8 mouse cellular contexts compared by ENCODE assay signal in the genomic region with DNA sequence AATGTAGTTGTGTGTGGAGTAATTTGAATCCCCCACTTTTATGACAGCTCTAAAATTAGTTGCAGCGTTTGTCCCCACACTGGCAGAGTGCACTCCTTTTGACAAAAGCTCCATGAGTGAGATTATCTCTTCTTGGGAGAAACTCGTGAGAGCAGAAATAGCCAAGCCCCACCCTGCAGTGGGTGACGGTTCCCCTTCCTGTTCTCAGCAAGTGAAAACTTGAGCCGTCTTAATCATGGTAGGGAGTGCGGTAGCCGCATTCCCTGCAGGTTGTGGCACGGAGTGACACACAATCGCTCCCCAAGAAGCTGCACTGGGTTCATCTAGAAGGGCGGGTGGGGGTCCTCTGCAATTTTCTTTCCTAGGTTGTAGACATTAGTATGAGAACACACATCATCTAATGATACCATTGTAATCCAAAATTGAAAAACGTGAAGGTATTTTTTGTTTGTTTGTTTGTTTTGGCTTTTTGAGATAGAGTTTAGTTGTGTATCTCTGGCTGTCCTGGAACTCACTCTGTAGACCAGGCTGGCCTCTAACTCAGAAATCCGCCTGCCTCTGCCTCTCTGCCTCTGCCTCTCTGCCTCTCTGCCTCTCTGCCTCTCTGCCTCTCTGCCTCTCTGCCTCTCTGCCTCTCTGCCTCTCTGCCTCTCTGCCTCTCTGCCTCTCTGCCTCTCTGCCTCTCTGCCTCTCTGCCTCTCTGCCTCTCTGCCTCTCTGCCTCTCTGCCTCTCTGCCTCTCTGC. TPM values are rescaled to one million over a fixed set of nuclear protein-coding genes. Genes with fewer than 3 reads are reported as not detected.
DNase-seq lines count a peak whose midpoint lies in the region; ATAC-seq and TF ChIP-seq lines count a peak whose summit lies in the region.
"Not testable (repeated sequence)": the region's sequence is repeated elsewhere in the genome, so short reads cannot be mapped to it uniquely, and the experiment has no call there.

No protein-coding gene starts in this region.

- peak overlapping the region; percentile 87 for H3K4me2 ChIP-seq in CH12.LX (ENCODE audit: insufficient read depth, low read depth, poor library complexity, severe bottlenecking)
- H3K4me2 ChIP-seq in liver, postnatal 0 days (ENCODE audit: low read depth, low read length), result peak overlapping the region; percentile 59
- peak overlapping the region; percentile 4; the same call in 1 of the 2 replicates for H3K4me2 ChIP-seq in stomach, postnatal 0 days (replicated peaks; ENCODE audit: low read depth)

- WGBS in liver, postnatal 0 days (ENCODE audit: insufficient replicate concordance), result 27% methylated on average over 11 of the region's 11 CpGs
- 46% methylated on average over 11 of the region's 11 CpGs for WGBS in stomach, postnatal 0 days

- TF ChIP-seq CTCF in CH12.LX (conservative IDR thresholded peaks at IDR 0.05 in 1 of 2, IDR thresholded peaks at IDR 0.05 in 1 of 2; ENCODE audit: low read depth in 2 of 2, low read length in 2 of 2); liver, postnatal 0 days (IDR thresholded peaks at IDR 0.05; ENCODE audit: low read depth); stomach, postnatal 0 days (IDR thresholded peaks at IDR 0.05; ENCODE audit: low read depth): not testable (repeated sequence)

- not testable (repeated sequence) for DNase-seq in CH12.LX (ENCODE audit: extremely low read depth); stomach, postnatal 0 days (ENCODE audit: low spot score)
- DNase-seq in brain, adult 2 months (ENCODE audit: low read depth, low spot score), result peak; percentile 36
- DNase-seq in gastrocnemius, postnatal 10 days, result peak; percentile 18
- peak; percentile 45 to 55 for DNase-seq in heart, postnatal 14 days
- DNase-seq in kidney, postnatal 36 days, result peak; percentile 52 to 55
- peak; percentile 43 for DNase-seq in liver, postnatal 0 days

- not testable (repeated sequence) for H3K4me3 ChIP-seq in CH12.LX (replicated peaks in 1 of 3; ENCODE audit: low read depth in 2 of 3, low read length in 2 of 3, poor library complexity in 1 of 3); stomach, postnatal 0 days (ENCODE audit: low read depth, low read length)
- peak overlapping the region; percentile 14 for H3K4me3 ChIP-seq in liver, postnatal 0 days (ENCODE audit: low read depth, low read length)

- ATAC-seq in liver, postnatal 0 days, result peak; percentile 60
- peak; percentile 63; the same call in 1 of the 2 replicates for ATAC-seq in monocyte, adult 5-6 weeks (replicated peaks; ENCODE audit: insufficient number of reproducible peaks, low FRiP score, low TSS enrichment, poor library complexity, severe bottlenecking)
- ATAC-seq in stomach, postnatal 0 days (ENCODE audit: low FRiP score, low TSS enrichment), result not testable (repeated sequence)

- TF ChIP-seq RAD21 in CH12.LX (IDR thresholded peaks at IDR 0.05; ENCODE audit: low read depth, low read length), result not testable (repeated sequence)

- intact Hi-C loops in heart, postnatal 14 days (cut with DNase I), result not testable (repeated sequence)

- not testable (repeated sequence) for TF ChIP-seq EP300 in CH12.LX (IDR thresholded peaks at IDR 0.05; ENCODE audit: low read length); liver, postnatal 0 days (IDR thresholded peaks at IDR 0.05; ENCODE audit: low read depth); stomach, postnatal 0 days (optimal IDR thresholded peaks at IDR 0.05)

- H3K27ac ChIP-seq in CH12.LX (ENCODE audit: insufficient read depth, low read depth), result not testable (repeated sequence)
- H3K27ac ChIP-seq in liver, postnatal 0 days (ENCODE audit: low read depth), result peak overlapping the region; percentile 46
- peak overlapping the region; percentile 59 for H3K27ac ChIP-seq in stomach, postnatal 0 days (replicated peaks)

- TF ChIP-seq POLR2A in CH12.LX (IDR thresholded peaks at IDR 0.05; ENCODE audit: low read depth, low read length), result not testable (repeated sequence)

- H3K9me3 ChIP-seq in CH12.LX (replicated peaks; ENCODE audit: low read length); liver, postnatal 0 days (ENCODE audit: low read length); stomach, postnatal 0 days (ENCODE audit: control insufficient read depth, low read length): not testable (repeated sequence)

- not testable (repeated sequence) for H3K9ac ChIP-seq in CH12.LX (ENCODE audit: insufficient read depth, low read depth); stomach, postnatal 0 days (ENCODE audit: low read length)
- H3K9ac ChIP-seq in liver, postnatal 0 days (replicated peaks), result peak overlapping the region; percentile 39; the same call in 1 of the 2 replicates

- dilution Hi-C loops in CH12.LX (cut with MboI; ENCODE audit: extremely low pct_ligation_motif_present, extremely low pct_unique_long_range_greater_than_20kb, low sequenced_read_pairs), result not testable (repeated sequence)

- peaks cover 0 to 12% of the 10 kb centered on the region in 2 experiments; a peak in 1 of 4 replicates for H3K4me1 ChIP-seq in CH12.LX (ENCODE audit: control insufficient read depth in 1 of 2, insufficient read depth in 2 of 2)
- H3K4me1 ChIP-seq in liver, postnatal 0 days (ENCODE audit: insufficient read depth), result peaks cover 24% of the 10 kb centered on the region
- H3K4me1 ChIP-seq in stomach, postnatal 0 days (replicated peaks; ENCODE audit: control insufficient read depth, insufficient read depth), result not testable (repeated sequence)

- not testable (repeated sequence) for H3K27me3 ChIP-seq in CH12.LX (replicated peaks); liver, postnatal 0 days (ENCODE audit: insufficient read depth, low read length); stomach, postnatal 0 days (ENCODE audit: control insufficient read depth, insufficient read depth, low read length)

- in situ Hi-C loops in CH12.LX (cut with MboI; ENCODE audit: low pct_ligation_motif_present, low pct_unique_long_range_greater_than_20kb, low sequenced_read_pairs), result not testable (repeated sequence)

- H3K36me3 ChIP-seq in CH12.LX (replicated peaks in 1 of 2; ENCODE audit: control insufficient read depth in 1 of 2, insufficient read depth in 1 of 2, low read length in 1 of 2); liver, postnatal 0 days (replicated peaks; ENCODE audit: insufficient read depth, low read length); stomach, postnatal 0 days (ENCODE audit: control insufficient read depth, insufficient read depth, low read length): not testable (repeated sequence)

- H3K79me2 ChIP-seq in CH12.LX (replicated peaks; ENCODE audit: control insufficient read depth, extremely low read depth, insufficient read depth, poor library complexity, severe bottlenecking), result not testable (repeated sequence)

RNA-seq across cellular contexts. Expression of a gene that starts 31.2 kb away (rescaled TPM):
- total RNA-seq in CH12.LX (2012; rRNA removed), result 65.3 and 77.6 TPM in 2 replicates
- 126 and 138 TPM in 2 replicates for total RNA-seq in CH12.LX (2014; rRNA removed)
- 111 and 130 TPM in 2 replicates for polyA plus RNA-seq in CH12.LX (2012; ENCODE audit: insufficient read length, low read depth)
- 10 to 100 TPM; 53.5 to 55.6 TPM for total RNA-seq in gastrocnemius, postnatal 10 days (2021)
- 10 to 100 TPM; 47.7 to 48.0 TPM for total RNA-seq in heart, postnatal 14 days (2021)
- 71.7 and 73.7 TPM in 2 replicates for polyA plus RNA-seq in liver, postnatal 0 days (2015; fragmentation: Nextera tagmentation; extraction: Ambion mirVana)
- total RNA-seq in monocyte, adult 5-6 weeks (2017), result 79.0 to 122 TPM (median 93.2 TPM) in 3 replicates
- 104 and 109 TPM in 2 replicates for polyA plus RNA-seq in stomach, postnatal 0 days (2015; fragmentation: Nextera tagmentation; extraction: Ambion mirVana)

RNA-seq across cellular contexts. Expression of a gene that starts 37.9 kb away (rescaled TPM):
- 0.13 and 0.21 TPM in 2 replicates for total RNA-seq in CH12.LX (2012; rRNA removed)
- total RNA-seq in CH12.LX (2014; rRNA removed), result 0.19 and 0.26 TPM in 2 replicates
- 0.27 and 0.30 TPM in 2 replicates for polyA plus RNA-seq in CH12.LX (2012; ENCODE audit: insufficient read length, low read depth)
- 1 to 10 TPM; 5.9 to 8.6 TPM for total RNA-seq in gastrocnemius, postnatal 10 days (2021)
- 1 to 10 TPM; 2.9 to 3.4 TPM for total RNA-seq in heart, postnatal 14 days (2021)
- 2.7 and 2.8 TPM in 2 replicates for polyA plus RNA-seq in liver, postnatal 0 days (2015; fragmentation: Nextera tagmentation; extraction: Ambion mirVana)
- total RNA-seq in monocyte, adult 5-6 weeks (2017), result 2.6 to 3.3 TPM (median 3.2 TPM) in 3 replicates
- 5.6 and 6.8 TPM in 2 replicates for polyA plus RNA-seq in stomach, postnatal 0 days (2015; fragmentation: Nextera tagmentation; extraction: Ambion mirVana)

Comparison
In these comparisons a context has a peak if more than half of its experiments do, and no peak if none do; other contexts are left out.
1. H3K4me2 ChIP-seq: peak in every context shown above with its lines; median percentile 87 in CH12.LX; 59 in liver, postnatal 0 days; 4 in stomach, postnatal 0 days.